Mouse (Mus musculus) heart, adult 2 months (tissue): ENCODE measurements at regions not wholly inside any gene's neighbourhood (a gene's known extent, or its start where the extent isn't known, plus 50 kb on each side); places are given as distances from the start of the nearest gene placed in this dataset.

Source experiments
- CTCF ChIP-seq: fragments of 200-600 bp; IDR thresholded peaks from 2 replicates; pipeline ENCODE4 v1.8.1; 2022; ENCODE audit warnings: antibody characterized with exemption, mild to moderate bottlenecking, moderate library complexity
- EP300 ChIP-seq: fragments of 200-500 bp; IDR thresholded peaks from 2 replicates; pipeline ENCODE4 v1.6.1; 2011; ENCODE audit warnings: low read depth, low read length, control low read depth; ENCODE audit not compliant: insufficient read depth

- no peak for TF ChIP-seq CTCF
- TF ChIP-seq EP300 = no peak
Observed at GRCm38 (mm10) chr6:31292081-31292480, 106.5 kb upstream of the Mkln1 start.
